Mouse (Mus musculus) testis, adult 2 months (tissue): Measurements from ENCODE around the gene Gm9602. TPM values are rescaled to one million over a fixed set of nuclear protein-coding genes. Genes with fewer than 3 reads are reported as not detected.
"Not testable (repeated sequence)": the region's sequence is repeated elsewhere in the genome, so short reads cannot be mapped to it uniquely, and the experiment has no call there.

ENCODE experiments used
- H3K27ac ChIP-seq: fragments of 200-500 bp; 2 replicates; pipeline ENCODE4 v1.5.1; 2012; ENCODE audit warnings: low read depth, low read length; ENCODE audit not compliant: control insufficient read depth, insufficient read depth
- H3K27me3 ChIP-seq: fragments of 200-500 bp; 2 replicates; pipeline ENCODE4 v1.6.1; 2012; ENCODE audit warnings: mild to moderate bottlenecking, low read length, moderate library complexity; ENCODE audit not compliant: control insufficient read depth, insufficient read depth
- H3K36me3 ChIP-seq: fragments of 200-500 bp; 2 replicates; pipeline ENCODE4 v1.6.1; 2012; ENCODE audit warnings: mild to moderate bottlenecking, low read length; ENCODE audit not compliant: control insufficient read depth, insufficient read depth
- H3K4me1 ChIP-seq: fragments of 200-500 bp; 2 replicates; pipeline ENCODE4 v1.6.1; 2012; ENCODE audit warnings: low read length; ENCODE audit not compliant: control insufficient read depth, insufficient read depth
- H3K4me3 ChIP-seq: fragments of 200-500 bp; 2 replicates; pipeline ENCODE4 v1.5.1; 2012; ENCODE audit warnings: low read depth, mild to moderate bottlenecking, low read length, moderate library complexity, mixed read lengths; ENCODE audit not compliant: control insufficient read depth
- polyA plus RNA-seq: library from polyadenylated mRNA; depleted of rRNA; stranded (reverse); fragments of >200 nt; gene quantifications from 2 replicates; pipeline ENCODE4 v1.2.3, GENCODE M21; 2012; rRNA removed

Gm9602 gene
- polyA plus RNA-seq: 2.0 and 2.9 TPM in 2 replicates

GRCm38 (mm10) chr14:4776037-4776436 lies at the start of gene Gm9602:
Gene Gm9602, plus strand, starts transcription at chr14:4776337.
- H3K4me1 ChIP-seq, H3K4me3 ChIP-seq, H3K36me3 ChIP-seq, H3K27me3 ChIP-seq, H3K27ac ChIP-seq: not testable (repeated sequence)

DNA sequence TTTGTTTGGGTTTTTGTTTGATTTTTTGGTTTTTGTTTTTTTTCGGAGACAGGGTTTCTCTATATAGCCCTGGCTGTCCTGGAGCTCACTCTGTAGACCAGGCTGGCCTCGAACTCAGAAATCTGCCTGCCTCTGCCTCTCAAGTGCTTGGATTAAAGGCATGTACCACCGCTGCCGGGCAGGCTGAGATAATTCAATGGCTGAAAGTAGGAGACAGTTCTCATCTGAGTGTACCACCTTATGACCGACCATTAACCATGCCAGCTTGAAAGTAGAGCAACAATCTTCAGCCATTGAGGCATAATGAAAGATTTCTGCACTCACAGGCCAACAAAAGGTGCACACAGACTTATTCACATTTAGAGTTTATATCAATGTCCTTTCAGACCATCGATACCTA lies 30.3 kb downstream of the Gm9602 start:
- not testable (repeated sequence) for H3K27ac ChIP-seq, H3K27me3 ChIP-seq, H3K4me3 ChIP-seq, H3K36me3 ChIP-seq, H3K4me1 ChIP-seq

DNA sequence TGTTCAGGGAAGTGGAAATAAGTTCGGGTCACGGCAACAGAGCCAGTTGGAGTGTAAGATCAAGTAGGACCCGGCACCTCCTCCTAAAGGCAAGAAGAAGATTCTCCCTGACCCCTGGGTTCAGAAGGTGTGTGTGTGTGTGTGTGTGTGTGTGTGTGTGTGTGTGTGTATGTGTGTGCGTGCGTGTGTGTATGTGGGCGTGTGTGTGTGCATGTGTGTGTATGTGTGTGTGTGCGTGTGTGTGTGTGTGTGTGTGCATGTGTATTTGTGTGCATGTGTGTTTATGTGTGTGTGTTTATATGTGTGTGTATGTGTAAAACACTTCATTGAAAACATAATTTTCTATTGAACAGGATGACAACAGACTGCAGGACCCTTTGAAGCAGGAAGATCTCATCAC lies 45.8 kb downstream of the Gm9602 start:
- H3K4me3 ChIP-seq, H3K36me3 ChIP-seq, H3K4me1 ChIP-seq, H3K27ac ChIP-seq, H3K27me3 ChIP-seq: not testable (repeated sequence)

Other genes with a start within 250 kb of the Gm9602 start
- not detected in 2 replicates for gene Gm3047, start 220.9 kb upstream of the Gm9602 start, polyA plus RNA-seq
- gene Gm8159, start 144.0 kb upstream of the Gm9602 start, polyA plus RNA-seq: 17.3 and 23.1 TPM in 2 replicates
- gene Gm3239, start 112.1 kb upstream of the Gm9602 start, polyA plus RNA-seq: 0.88 and 2.3 TPM in 2 replicates
- gene Gm7876, start 67.1 kb upstream of the Gm9602 start, polyA plus RNA-seq: 2.9 and 8.8 TPM in 2 replicates
- 0.89 and 1.2 TPM in 2 replicates for gene Gm3252, start 49.6 kb upstream of the Gm9602 start, polyA plus RNA-seq
- 0.41 and 0.57 TPM in 2 replicates for gene Gm3269, start 61.8 kb downstream of the Gm9602 start, polyA plus RNA-seq
- gene Gm3264, start 79.2 kb downstream of the Gm9602 start, polyA plus RNA-seq: 0.27 and 1.5 TPM in 2 replicates
- gene Gm3278, start 116.1 kb downstream of the Gm9602 start, polyA plus RNA-seq: 0.86 and 0.96 TPM in 2 replicates
- 13.7 and 18.9 TPM in 2 replicates for gene Gm8297, start 207.6 kb downstream of the Gm9602 start, polyA plus RNA-seq
- gene Gm3298, start 239.6 kb downstream of the Gm9602 start, polyA plus RNA-seq: 0.23 TPM in 1 of 2 replicates, not detected in the other